Mouse (Mus musculus): ENCODE data around the gene Gltpd2. TPM values are rescaled to one million over a fixed set of nuclear protein-coding genes. Genes with fewer than 3 reads are reported as not detected.
"Not testable (repeated sequence)": the region's sequence is repeated elsewhere in the genome, so short reads cannot be mapped to it uniquely, and the experiment has no call there.

The Gltpd2 gene
- total RNA-seq, 2 experiments from 2014 or later: not detected

DNA sequence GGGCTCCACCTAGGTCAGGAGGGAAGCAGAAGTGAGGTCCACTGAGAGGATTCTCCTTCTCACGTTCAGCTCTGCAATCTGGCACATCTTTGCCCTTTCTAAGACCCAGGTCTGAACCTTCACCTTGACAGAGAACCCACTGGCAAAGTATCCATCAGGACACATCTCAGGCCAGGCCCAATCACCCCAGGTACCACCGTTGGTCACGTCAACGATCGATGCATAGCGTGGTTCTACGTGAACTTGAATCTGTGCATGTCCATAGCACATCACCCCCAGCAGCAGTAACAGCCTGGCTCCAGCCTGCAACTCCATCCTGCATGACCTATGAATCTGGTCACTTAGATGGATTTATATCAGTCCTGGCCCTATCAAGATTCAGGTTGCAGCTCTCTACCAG is 4.7 kb upstream of the Gltpd2 start, which contains the start of gene Vmo1:
TSS of gene Vmo1 (minus strand) at position 329 of the 400 bp plus-strand sequence.
- ATAC-seq (replicated peaks; ENCODE audit: poor library complexity, severe bottlenecking): no peak

DNA sequence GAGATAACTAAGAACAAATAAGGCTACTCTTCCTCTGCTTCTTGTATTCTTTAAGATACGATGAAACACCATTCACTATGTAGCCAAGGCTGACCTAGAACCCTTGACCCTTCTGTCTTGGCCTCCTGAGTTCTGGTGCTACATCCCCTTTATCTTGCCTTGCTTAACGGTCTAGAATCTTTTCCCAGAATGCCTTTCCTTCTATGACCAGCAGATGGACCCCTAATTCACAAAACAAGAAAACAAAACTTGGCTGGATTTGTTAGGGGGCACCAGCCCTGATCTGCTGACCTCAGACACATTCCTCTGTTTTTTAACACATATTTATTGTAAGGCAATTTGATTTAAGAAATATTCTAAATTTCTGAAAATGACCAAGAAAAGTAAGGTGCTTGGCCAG is 2.6 kb upstream of the Gltpd2 start:
- peak; percentile 68 for ATAC-seq (replicated peaks; ENCODE audit: poor library complexity, severe bottlenecking)

DNA sequence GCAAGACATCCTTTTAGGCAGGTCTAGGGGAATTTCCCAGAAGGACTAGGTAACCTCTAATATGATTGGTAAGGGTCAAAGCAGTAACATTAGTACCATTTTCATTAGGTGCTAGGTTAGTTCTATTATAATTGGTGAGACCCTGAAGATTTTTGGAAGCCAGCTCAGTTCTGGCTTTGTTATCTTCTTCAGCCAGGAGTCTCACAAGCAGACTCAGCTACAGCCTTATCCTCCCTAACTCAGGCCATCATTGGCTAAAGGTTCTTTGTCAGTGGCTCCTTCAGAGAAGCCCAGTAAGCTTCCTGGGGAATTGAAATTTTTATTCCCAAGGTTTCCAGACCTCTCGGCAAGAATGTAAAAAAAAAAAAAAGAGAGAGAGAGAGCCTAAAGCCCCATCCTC is 560 bp upstream of the Gltpd2 start:
- no peak for ATAC-seq (replicated peaks; ENCODE audit: poor library complexity, severe bottlenecking)

DNA sequence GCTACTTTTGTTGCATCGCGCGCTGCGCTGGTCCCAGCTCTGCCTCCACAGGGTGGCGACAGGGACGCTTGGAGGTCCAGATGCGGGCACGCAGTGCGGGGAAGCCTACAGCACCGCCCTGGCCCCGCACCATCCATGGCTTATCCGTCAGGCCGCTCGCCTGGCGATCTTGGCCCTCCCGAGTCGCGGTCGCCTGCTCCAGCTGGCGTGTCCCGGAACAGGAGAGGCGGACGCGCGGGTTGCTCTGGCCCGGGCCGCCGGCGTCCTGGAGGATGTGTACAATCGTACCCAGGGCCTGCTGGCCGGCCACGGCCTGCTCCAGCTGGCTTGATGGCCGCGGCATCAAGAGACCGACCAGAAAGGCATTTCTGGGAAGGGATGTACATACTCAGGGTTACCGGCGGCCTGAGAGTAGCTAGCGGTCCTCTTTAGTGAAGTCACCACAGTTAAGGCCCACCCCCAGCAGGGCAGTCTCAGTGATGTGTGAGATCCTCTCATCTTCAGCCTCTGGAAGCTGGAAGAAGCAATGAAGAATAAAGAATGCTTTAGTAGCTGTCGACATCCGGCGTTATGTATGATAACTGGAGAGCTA is 1.3 kb downstream of the Gltpd2 start:
- no peak for ATAC-seq (replicated peaks; ENCODE audit: poor library complexity, severe bottlenecking)

DNA sequence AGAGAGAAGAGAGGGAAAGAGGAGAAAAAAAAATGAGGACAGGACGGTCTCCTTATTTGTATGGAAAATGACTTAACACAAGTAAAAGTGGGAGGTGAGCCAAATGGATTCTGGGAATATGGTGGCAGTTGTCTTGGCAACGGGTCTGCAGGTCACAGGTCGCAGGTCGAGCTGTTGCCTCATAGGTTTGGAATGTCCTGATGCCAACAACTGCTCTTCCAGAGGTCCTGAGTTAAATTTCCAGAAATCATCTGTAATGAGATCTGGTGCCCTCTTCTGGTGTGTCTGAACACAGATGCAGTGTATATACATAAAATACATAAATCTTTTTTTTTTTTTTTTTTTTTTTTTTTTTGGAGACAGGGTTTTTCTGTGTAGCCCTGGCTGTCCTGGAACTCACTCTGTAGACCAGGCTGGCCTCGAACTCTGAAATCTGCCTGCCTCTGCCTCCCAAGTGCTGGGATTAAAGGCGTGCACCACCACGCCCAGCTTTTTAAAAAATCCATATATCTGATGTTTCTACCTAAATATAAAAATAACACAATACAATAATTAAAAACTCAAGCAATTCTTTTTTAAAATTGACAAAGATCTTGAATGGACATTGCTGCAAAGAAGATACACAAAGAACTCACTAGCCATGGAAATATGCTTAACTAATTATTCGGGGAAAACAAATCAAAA is 4.5 kb downstream of the Gltpd2 start:
- not testable (repeated sequence) for ATAC-seq (replicated peaks; ENCODE audit: poor library complexity, severe bottlenecking)

DNA sequence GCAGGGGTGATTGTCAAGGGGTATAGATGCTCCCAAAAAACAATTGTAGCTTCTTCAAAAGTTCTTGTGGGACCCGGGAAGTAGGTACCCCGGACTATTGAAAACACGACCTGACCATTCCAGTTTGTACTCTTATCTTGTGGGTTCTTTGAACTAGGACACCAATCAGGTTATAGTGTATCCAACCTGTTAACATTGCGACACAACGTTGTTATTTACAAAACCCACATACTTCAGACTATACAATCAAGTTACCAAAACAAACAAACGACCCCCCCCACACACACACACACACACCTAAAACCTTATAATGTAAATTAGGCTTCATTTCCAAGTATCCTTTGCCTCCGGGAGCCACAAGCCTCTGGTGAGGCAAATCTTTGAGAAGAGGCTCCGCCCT is 5.8 kb downstream of the Gltpd2 start:
- no peak for ATAC-seq (replicated peaks; ENCODE audit: poor library complexity, severe bottlenecking)

DNA sequence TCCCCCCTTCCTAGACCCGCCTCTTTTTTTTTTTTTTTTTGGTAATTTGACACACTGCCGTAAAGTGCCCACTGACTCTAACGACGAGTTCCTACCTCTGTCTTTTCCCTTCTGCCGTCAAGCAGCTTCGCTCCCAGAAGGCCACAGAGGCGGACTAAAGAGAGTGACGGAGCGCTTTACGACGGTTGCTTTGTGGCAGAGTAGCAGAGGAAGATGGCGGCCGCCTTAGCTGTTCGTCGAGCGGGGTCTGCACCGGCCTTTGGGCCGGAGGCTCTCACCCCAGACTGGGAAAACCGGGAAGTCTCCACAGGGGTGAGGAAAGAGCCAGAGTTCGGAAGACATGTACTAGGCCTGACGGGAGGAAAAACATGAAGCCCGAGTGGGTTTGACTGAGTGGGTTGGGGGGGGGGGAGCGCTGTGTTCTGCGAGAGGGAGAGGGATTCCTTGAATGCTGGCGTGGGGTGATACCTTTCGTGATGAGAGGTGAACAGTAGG is 6.2 kb downstream of the Gltpd2 start, which contains the start of gene Psmb6:
TSS of gene Psmb6 (plus strand) at position 184 of the 495 bp plus-strand sequence.
- ATAC-seq (replicated peaks; ENCODE audit: poor library complexity, severe bottlenecking): peak; percentile 100

DNA sequence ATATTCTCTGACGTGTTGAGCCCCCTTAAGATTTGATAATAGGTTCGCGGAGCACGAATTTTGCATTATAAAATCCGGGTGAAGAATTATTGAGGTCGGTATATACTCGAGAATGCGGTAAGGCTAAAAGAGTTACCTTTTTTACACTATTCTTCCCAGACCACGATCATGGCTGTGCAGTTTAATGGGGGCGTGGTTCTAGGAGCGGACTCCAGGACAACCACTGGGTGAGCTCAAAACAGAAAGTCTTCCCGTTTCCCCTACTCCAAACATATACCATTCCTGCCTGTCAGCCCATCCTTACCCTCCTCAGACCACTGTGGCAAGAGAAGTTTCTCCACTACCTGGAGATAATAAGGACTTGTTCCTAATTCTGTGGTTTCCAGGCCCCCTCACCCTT is 6.7 kb downstream of the Gltpd2 start:
- ATAC-seq (replicated peaks; ENCODE audit: poor library complexity, severe bottlenecking): 0 out of 2 replicates have a peak, but pooled peaks have one; percentile 38

DNA sequence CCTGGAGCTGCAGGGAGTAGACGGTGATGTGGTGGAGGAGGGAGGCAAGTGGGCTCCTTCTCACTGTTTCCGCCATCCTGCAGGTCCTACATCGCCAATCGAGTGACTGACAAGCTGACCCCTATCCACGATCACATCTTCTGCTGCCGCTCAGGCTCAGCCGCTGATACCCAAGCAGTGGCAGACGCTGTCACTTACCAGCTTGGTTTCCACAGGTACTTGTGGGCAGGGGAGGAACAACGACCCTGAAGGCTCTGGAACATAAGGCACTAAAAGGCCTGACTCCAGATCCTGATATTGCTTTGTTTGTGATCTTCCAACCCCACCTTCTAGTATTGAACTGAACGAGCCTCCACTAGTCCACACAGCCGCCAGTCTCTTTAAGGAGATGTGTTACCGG is 7.2 kb downstream of the Gltpd2 start:
- ATAC-seq (replicated peaks; ENCODE audit: poor library complexity, severe bottlenecking): no peak

DNA sequence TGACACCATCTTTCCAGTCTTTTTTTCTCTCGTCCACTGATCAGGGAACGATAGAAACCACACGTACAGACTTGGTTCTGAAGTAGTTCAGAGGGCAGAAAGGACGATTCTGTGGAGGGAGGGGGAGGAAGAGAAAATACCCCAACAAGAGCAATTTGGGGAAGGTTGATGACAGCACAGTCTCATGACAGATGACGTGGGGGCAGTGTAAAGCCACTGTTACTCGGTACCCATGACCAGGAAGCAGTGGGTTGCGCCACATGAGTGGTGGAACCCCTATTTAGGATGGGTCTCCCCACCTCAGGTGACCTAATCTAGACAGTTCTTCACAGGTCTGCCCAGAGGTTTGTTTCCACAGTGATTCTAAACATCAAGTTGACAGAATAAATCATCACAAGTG is 9.6 kb downstream of the Gltpd2 start:
- ATAC-seq (replicated peaks; ENCODE audit: poor library complexity, severe bottlenecking): no peak

DNA sequence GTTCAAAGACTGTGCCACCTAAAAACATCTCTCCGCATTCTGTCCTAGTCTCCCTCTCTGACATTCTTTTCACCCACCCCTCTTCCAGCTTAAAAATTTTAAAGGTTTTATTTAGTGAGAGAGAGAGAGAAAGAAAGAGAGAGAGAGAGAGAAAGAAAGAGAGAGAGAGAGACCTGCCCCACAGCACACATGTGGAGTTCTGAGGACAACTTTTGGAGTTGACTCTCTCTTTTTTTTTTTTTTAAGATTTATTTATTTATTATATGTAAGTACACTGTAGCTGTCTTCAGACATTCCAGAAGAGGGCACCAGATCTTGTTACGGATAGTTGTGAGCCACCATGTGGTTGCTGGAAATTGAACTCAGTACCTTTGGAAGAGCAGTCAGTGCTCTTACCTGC is 12.1 kb downstream of the Gltpd2 start:
- not testable (repeated sequence) for ATAC-seq (replicated peaks; ENCODE audit: poor library complexity, severe bottlenecking)

DNA sequence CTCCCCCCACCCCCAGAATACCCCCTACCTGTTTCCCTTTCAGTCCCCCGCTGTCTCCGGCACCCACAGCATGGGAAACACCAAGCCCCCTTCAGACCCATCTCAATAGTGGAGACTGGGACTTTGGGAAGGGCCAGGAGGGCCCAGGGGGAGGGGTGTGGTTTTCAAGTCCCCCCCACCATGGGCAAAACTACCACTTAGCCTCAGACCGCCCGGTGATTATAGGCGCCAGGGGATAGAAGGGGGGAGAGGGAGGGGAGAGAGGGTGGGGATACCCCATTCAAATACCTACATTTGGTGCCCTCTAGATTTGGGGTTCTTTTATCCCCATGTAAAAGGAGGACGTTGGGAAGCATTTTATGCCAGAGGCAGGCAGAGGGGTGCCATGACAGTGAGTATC is 13.8 kb downstream of the Gltpd2 start, which contains the start of gene Gm40193:
TSS of gene Gm40193 (minus strand) at position 101 of the 400 bp plus-strand sequence.
- no peak for ATAC-seq (replicated peaks; ENCODE audit: poor library complexity, severe bottlenecking)

DNA sequence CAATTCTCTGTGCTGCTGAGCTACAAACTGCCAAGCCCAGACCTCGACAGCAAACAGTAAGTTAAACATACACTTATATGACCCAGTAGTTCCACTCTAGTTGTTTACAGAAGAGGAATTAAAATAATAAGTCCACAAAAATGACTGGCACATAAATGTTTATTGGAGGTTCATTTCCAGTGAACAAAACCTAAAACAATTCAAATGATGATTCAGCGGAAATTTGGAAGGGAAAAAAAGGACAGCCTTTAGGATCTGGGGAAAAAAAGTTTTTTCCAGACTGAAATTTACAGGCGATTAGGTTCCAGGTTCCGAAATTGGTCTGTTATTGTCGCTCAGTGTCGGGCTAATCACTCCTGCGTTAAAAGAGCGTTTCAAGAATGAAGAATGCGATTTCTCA is 20.4 kb downstream of the Gltpd2 start:
- no peak for ATAC-seq (replicated peaks; ENCODE audit: poor library complexity, severe bottlenecking)

DNA sequence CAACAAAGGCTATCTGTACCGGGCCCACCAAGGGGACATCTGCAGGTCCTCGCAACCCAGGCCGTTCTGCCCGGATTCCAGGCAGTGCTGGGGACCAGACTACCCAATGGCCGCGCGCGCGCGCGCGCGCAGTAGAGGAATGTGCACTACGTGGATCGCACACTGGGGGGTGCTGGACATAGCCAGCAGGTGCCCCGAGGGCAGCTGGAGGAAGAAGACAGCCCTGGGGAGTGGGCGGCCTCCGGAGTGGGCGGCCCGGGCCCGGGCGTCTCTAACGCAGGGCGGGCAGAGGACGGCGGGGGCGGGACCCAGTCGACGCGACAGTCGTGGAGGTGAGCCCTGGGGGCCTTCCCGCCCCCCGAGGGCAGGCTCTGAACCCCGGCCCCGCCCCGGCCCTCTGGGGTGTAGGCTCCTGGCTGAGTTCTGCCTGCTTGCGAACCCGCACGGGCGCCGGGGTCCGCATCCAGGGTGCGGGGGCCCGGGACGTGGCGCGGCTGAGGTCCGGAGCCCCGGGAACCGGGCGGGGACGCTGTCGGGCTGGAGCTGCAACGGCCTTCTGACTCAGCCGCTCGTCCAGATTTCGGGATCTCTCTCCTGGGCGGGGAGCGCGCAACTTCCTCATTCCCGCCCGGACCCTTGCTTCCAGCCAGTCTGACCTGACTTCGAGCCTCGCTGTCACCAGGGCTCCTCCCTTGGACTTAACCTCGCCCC is 21.0 kb downstream of the Gltpd2 start, which contains the start of gene Pld2:
TSS of gene Pld2 (plus strand) at position 188 of the 711 bp plus-strand sequence.
- ATAC-seq (replicated peaks; ENCODE audit: poor library complexity, severe bottlenecking): peak; percentile 90

DNA sequence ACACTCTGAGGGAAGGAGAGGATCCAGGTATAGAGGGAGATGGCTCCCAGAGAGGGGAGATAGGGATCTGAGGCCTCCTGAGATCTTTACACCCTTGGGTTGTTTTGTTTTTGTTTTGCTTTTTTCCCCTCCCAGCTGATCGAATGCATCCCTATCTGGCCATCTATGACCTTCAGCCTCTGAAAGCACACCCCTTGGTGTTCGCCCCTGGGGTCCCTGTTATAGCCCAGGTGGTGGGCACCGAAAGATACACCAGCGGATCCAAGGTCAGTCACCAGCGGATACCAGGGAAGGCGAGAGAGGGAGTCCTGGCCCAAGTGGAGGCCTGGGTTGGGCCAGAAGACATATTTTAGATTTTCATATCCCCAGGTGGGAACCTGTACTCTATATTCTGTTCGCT is 21.9 kb downstream of the Gltpd2 start:
- ATAC-seq (replicated peaks; ENCODE audit: poor library complexity, severe bottlenecking): no peak

DNA sequence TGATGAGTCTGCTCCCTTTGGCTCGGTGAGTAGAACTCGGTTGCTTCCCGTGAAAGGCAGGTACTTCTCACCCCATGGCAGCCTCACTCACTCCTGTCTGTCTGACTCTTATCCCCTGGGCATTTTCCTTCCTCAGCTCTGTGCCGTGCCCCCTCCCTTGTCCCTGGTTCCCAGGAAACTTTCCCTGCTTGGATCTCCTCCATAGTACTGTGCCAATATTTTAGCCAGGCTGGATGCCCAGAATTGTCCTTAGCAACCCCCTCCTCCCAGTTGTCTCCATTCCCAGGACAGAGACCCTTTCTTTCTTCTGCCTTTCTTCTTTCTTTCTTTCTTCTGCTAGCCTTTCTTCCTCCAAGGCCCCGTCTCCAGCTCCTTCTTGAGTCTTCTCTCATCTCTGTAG is 22.4 kb downstream of the Gltpd2 start:
- ATAC-seq (replicated peaks; ENCODE audit: poor library complexity, severe bottlenecking): no peak

DNA sequence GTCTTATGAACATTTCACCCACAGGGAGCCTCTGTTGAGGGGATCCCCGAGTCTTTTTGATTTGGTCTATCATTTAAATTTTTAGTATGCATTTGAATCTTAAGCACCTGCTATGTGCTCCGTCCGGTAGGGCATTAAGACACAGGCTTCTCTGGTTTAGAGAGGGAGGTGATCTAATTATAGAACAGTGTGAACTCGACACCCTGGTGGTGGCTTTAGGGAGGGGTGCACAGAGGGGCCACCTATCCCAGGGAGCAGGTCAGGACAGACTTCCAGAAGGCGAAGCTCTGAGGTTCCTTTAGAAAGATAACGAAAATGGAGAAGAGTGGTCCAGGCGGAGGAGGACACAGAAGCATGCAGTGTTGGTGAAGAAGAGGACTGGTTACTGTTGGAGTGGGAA is 25.5 kb downstream of the Gltpd2 start:
- no peak for ATAC-seq (replicated peaks; ENCODE audit: poor library complexity, severe bottlenecking)

DNA sequence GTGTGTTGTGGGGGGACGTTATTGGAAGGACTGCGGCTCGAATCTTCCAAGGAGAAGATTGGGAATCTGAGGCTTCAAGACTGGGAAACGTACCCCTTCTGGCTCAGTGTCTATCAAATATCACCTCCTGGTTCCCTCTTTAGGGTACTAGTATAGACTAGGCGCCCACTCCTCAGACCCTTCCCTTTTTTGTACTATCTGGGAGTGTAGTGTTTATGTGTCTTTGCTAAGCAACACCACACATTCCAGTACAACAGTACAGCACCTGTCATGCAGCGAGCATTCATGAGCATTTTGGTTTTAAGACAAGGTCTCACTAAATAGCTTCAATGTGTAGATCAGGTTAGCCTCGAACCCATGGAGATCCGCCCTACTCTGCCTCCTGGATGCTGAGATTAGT is 32.5 kb downstream of the Gltpd2 start:
- ATAC-seq (replicated peaks; ENCODE audit: poor library complexity, severe bottlenecking): no peak

DNA sequence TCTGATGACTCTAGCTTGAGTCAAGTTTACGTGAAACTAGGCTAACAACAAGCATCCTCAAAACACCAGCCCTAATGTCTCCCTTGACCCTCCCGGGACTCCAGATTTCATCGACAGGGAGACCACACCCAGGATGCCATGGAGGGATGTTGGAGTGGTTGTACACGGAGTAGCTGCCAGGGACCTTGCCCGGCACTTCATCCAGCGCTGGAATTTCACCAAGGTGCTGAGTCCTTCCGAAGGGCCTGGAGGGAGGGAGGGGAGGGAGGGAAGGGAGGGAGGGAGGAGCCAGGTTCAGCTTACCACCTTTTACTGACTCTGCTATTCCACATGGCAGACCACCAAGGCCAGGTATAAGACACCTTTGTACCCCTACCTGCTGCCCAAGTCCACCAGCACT is 34.9 kb downstream of the Gltpd2 start:
- no peak for ATAC-seq (replicated peaks; ENCODE audit: poor library complexity, severe bottlenecking)

DNA sequence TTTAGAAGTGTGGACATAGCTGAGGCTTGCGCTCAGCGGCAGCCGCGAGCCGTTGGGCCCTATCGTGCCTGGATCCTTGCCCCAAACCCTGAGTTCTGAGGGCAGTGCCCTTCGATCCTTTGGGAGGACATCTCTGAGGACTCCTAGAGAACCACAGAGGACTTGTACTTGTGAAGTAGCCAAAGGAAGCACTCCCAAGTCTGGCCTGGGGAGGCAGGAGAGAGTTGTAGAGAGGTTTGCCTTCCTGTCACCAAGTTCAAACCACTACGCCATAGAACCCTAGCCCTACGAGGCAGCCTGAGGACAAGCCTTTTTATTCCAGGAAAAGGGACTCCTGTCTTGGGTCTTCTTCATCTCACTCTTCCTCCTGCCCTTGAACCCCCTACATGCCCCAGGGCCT is 38.5 kb downstream of the Gltpd2 start:
- ATAC-seq (replicated peaks; ENCODE audit: poor library complexity, severe bottlenecking): no peak

DNA sequence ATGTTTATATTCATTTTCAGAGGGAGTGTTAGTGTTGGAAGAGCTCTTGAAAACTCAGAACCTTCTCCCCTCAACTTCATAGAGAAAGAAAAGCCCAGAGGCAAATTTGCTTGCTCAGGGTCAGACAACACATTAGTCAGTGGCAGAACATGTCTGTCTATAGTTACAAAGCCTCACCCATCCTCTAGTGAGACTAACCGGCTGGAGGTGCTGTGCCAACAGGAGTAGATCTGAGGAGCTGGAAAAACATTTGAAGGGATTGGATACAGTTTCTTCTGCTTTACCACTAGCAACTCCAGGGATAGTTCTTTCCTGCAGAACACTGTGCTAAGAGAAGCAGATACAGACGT is 42.9 kb downstream of the Gltpd2 start:
- no peak for ATAC-seq (replicated peaks; ENCODE audit: poor library complexity, severe bottlenecking)

Measured in granulocyte monocyte progenitor cell, adult 5-6 weeks (primary cell).